Mouse (Mus musculus) monocyte, adult 5-6 weeks (primary cell): Measurements from ENCODE around the gene Pld6. TPM values are rescaled to one million over a fixed set of nuclear protein-coding genes. Genes with fewer than 3 reads are reported as not detected.
"Not testable (repeated sequence)": the region's sequence is repeated elsewhere in the genome, so short reads cannot be mapped to it uniquely, and the experiment has no call there.

Experiments used
- ATAC-seq: fragments of 153-309, 156-312 bp; replicated peaks from 2 replicates; pipeline ENCODE4 v1.8.0; 2017; ENCODE audit warnings: mild to moderate bottlenecking; ENCODE audit not compliant: low TSS enrichment, insufficient number of reproducible peaks, severe bottlenecking, poor library complexity, low FRiP score
- total RNA-seq: library from RNA; stranded (forward); fragments of 200-1000, 200-491, 200-594 nt; gene quantifications from 3 replicates; pipeline ENCODE4 v1.2.3, GENCODE M21; 2017

Pld6 gene
- total RNA-seq, 1 experiment from 2014 or later, result not detected

DNA sequence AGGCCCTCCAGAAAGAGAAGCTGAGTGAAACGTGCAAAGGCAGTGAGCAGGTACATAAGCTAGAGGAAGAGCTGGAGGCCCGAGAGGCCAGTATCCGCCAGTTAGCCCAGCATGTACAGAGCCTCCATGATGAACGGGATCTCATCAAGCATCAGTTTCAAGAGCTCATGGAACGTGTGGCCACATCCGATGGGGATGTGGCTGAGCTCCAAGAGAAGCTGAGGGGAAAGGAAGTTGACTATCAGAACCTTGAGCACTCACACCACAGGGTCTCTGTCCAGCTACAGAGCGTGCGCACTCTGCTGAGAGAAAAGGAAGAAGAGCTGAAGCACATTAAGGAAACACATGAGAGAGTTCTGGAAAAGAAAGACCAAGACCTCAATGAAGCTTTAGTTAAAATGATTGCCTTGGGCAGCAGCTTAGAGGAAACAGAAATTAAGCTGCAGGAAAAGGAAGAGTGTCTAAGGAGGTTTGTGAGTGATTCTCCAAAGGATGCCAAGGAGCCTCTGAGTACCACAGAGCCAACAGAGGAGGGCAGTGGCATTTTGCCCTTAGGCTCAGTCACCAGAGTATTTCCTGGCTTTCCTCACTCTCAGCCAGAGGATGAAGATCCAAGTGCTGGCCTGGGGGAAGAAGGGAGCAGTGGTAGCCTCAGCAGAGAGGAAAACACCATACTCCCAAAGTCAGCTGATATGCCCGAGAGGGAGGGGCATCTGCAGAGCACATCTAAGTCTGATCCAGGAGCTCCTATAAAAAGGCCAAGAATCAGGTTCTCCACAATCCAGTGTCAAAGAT lies 29.1 kb downstream of the Pld6 start:
- no peak for ATAC-seq

DNA sequence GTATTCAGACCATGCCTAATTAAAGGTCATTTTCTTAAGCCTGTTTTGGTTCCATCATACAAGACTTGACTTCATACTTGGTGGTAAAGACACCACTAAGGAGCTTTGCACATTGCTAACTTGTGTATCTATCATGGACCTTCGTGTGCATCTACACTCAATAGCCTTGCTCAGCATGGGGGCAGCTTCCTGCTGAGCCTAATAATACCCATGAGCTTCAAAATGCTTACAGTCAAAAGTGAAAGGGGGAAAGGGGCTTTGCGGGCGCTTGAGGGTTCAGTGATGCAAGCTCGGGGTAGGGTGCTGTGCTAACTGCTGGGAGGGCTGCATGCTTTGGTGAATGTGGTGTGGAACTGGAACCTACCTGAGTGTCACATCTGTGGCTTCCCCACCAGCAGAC lies 31.1 kb downstream of the Pld6 start:
- ATAC-seq, result no peak

GRCm38 (mm10) chr11:59754504-59754903 lies 32.9 kb downstream of the Pld6 start:
- no peak for ATAC-seq

- no peak for ATAC-seq
Observed at GRCm38 (mm10) chr11:59749050-59749449, 38.4 kb downstream of the Pld6 start.

DNA sequence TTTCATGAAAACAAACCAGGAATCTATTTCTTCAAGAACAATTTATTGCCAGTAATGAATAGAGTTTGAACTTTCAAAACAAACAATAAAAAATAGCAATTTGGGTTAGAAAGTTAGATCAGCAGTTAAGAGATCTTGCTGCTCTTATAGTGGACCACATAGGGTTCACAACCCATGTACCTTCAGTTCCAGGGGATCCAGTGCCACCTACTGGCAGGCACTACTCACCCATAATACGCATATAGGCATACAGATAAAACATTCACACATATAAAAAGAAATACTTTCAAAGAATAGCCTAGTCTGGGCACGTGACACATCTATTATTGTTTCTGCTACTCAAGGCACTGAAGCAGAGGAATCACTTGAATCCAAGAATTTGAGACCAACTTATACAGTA lies 40.8 kb downstream of the Pld6 start:
- no peak for ATAC-seq

DNA sequence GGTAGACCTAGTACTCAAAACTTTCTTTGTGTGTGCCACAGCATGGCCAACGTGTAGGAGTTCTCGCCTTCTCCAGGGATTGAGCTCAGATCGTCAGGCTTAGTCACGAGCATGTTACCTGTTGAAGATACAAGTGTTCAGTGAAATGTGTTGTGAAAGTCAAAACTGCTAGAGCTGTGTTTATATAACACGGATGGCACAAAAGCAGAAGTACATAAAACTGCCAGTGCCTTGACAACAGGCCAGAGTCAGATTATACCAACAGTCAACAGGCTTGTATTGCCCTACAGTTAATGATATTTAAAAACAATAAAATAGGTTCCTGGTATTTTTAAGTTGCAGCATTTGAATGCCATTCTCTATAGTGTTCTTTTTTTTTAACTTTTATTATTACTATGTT lies 41.6 kb downstream of the Pld6 start:
- ATAC-seq, result no peak

GRCm38 (mm10) chr11:59744374-59744773 lies 43.1 kb downstream of the Pld6 start:
- ATAC-seq, result no peak

GRCm38 (mm10) chr11:59743712-59744111 lies 43.7 kb downstream of the Pld6 start:
- no peak for ATAC-seq

GRCm38 (mm10) chr11:59743307-59743706 lies 44.1 kb downstream of the Pld6 start:
- ATAC-seq, result no peak

- ATAC-seq, result no peak
Observed at GRCm38 (mm10) chr11:59741915-59742314, 45.5 kb downstream of the Pld6 start.

DNA sequence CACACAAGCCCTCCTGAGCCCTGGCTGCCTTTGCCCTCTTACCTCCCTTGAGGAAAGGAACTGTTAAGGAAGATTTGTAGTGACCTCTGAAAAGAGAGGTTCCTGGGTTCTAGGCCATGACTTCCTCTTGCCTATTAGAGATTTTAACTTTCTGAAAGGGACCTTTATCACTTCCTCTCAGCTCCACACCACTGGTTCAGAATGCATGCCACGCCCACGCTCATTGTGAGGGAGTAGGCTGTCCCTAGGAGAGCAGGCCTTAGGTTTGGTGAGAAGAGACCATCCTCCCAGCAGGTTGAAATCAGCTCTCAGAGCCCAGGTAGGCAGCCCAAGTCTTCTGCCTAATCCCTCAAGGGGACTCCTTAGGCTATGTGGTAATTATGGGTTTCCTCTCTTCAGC lies 47.4 kb downstream of the Pld6 start:
- ATAC-seq, result peak; percentile 54; the same call in 1 of the 2 replicates

- no peak for ATAC-seq
Observed at GRCm38 (mm10) chr11:59737250-59737649, 50.2 kb downstream of the Pld6 start.

GRCm38 (mm10) chr11:59735938-59736337 lies 51.5 kb downstream of the Pld6 start:
- not testable (repeated sequence) for ATAC-seq

DNA sequence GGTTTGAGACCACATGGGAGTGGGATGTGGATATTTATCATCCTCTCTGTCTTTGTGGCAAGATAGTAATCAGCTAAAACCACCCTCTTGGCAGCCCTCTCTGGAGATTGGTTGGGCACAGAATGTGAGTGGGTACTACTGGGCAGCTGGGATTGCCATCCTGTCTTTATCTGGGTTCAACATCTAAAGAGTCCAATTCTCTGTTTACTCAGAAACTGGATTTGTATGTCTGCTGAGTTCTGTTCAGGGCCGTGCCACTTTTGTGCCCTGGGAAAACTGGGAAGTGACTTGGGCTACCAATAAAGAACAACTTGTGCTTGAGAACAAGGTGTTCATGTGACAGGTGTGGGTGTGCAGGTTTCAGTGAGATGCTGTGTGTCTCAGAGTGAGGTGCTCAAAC lies 53.1 kb downstream of the Pld6 start:
- no peak for ATAC-seq

Other genes starting within 250 kb of the Pld6 start
- 35.2 to 49.8 TPM (median 49.4 TPM) in 3 replicates for gene Nlrp3, start 246.1 kb downstream of the Pld6 start, total RNA-seq
- gene Olfr222, start 211.4 kb downstream of the Pld6 start, total RNA-seq, result not detected in 3 replicates
- gene Olfr223, start 194.4 kb downstream of the Pld6 start, total RNA-seq, result not detected in 3 replicates
- 38.2 to 66.7 TPM (median 55.7 TPM) in 3 replicates for gene Mprip, start 126.3 kb downstream of the Pld6 start, total RNA-seq
- 20.4 to 40.6 TPM (median 27.9 TPM) in 3 replicates for gene Flcn, start 22.4 kb upstream of the Pld6 start, total RNA-seq
- gene Nt5m, start 51.8 kb upstream of the Pld6 start, total RNA-seq, result 7.0 to 8.1 TPM (median 7.1 TPM) in 3 replicates
- gene Cops3, start 52.2 kb upstream of the Pld6 start, total RNA-seq, result 92.3 to 107 TPM (median 102 TPM) in 3 replicates
- 3.5 to 4.9 TPM (median 4.6 TPM) in 3 replicates for gene Med9, start 160.6 kb upstream of the Pld6 start, total RNA-seq
- gene Rasd1, start 177.3 kb upstream of the Pld6 start, total RNA-seq, result 1.2 TPM in 1 of 3 replicates, not detected in the others